Mouse (Mus musculus) lung, postnatal 0 days (tissue): ENCODE measurements at regions not wholly inside any gene's neighbourhood (a gene's known extent, or its start where the extent isn't known, plus 50 kb on each side); places are given as distances from the start of the nearest gene placed in this dataset.

ENCODE experiments used
- ATAC-seq: fragments of 200-750 bp; cut with Nextera tagmentation; 2 replicates; pipeline ENCODE4 v1.8.0; 2017; ENCODE audit warnings: moderate library complexity
- DNase-seq: peaks from one replicate; pipeline ENCODE4 v3.0.0-alpha.2; 2016; ENCODE audit warnings: low spot score
- H3K27ac ChIP-seq: fragments of 300-500 bp; sonication (generic); 2 replicates; pipeline ENCODE4 v1.5.1; 2014; ENCODE audit warnings: antibody characterized with exemption, mild to moderate bottlenecking, low read length, mixed read lengths
- H3K27me3 ChIP-seq: fragments of 300-500 bp; sonication (generic); replicated peaks from 2 replicates; pipeline ENCODE4 v1.6.1; 2014; ENCODE audit warnings: low read length, mixed read lengths; ENCODE audit not compliant: insufficient read depth
- H3K36me3 ChIP-seq: fragments of 300-500 bp; sonication (generic); 2 replicates; pipeline ENCODE4 v1.6.1; 2014; ENCODE audit warnings: low read length, mixed read lengths; ENCODE audit not compliant: insufficient read depth
- H3K4me1 ChIP-seq: fragments of 300-500 bp; sonication (generic); 2 replicates; pipeline ENCODE4 v1.6.1; 2014; ENCODE audit warnings: antibody characterized with exemption, low read depth, low read length, mixed read lengths; ENCODE audit not compliant: insufficient read depth
- H3K4me2 ChIP-seq: fragments of 300-500 bp; sonication (generic); replicated peaks from 2 replicates; pipeline ENCODE4 v1.6.1; 2014; ENCODE audit warnings: low read depth, mild to moderate bottlenecking, low read length, moderate library complexity, mixed read lengths
- H3K4me3 ChIP-seq: fragments of 300-500 bp; sonication (generic); 2 replicates; pipeline ENCODE4 v1.5.1; 2014; ENCODE audit warnings: low read depth, low read length
- H3K9ac ChIP-seq: fragments of 300-500 bp; sonication (generic); replicated peaks from 2 replicates; pipeline ENCODE4 v1.6.1; 2014; ENCODE audit warnings: low read depth, mild to moderate bottlenecking
- H3K9me3 ChIP-seq: fragments of 300-500 bp; sonication (generic); 2 replicates; pipeline ENCODE4 v1.6.1; 2016; ENCODE audit warnings: low read length, mixed read lengths
- CTCF ChIP-seq: IDR thresholded peaks from 2 replicates; pipeline ENCODE4 v1.5.1; 2016; ENCODE audit warnings: antibody characterized with exemption, mild to moderate bottlenecking
- EP300 ChIP-seq: IDR thresholded peaks from 2 replicates; pipeline ENCODE4 v1.6.1; 2016; ENCODE audit warnings: antibody characterized with exemption, mild to moderate bottlenecking, control low read depth
- WGBS: fragments of 180-500 bp; shearing (Covaris S2); extraction: QIAGEN DNeasy Blood & Tissue Kit; methylation state at CpG from one replicate; pipeline ENCODE4 v1.1.7; 2014; 5-methylcytosine and 5-hydroxymethylcytosine counted together

GRCm38 (mm10) chr7:36091132-36091531 lies 288.3 kb upstream of the Zfp507 start:
- Histone ChIP-seq H3K4me2 (no peak overlapping the region), H3K4me1 (no peaks in the 10 kb centered on the region), H3K4me3 (no peak overlapping the region), H3K27me3 (no peaks in the 10 kb centered on the region), H3K36me3 (no peaks in the 10 kb centered on the region), H3K9ac (no peak overlapping the region), H3K9me3 (no peaks in the 10 kb centered on the region), H3K27ac (no peak overlapping the region)
- ATAC-seq (no peak), DNase-seq (peak; percentile 21)
- WGBS: 24% methylated on average over 9 of the region's 9 CpGs
- TF ChIP-seq EP300 (no peak), CTCF (no peak)

DNA sequence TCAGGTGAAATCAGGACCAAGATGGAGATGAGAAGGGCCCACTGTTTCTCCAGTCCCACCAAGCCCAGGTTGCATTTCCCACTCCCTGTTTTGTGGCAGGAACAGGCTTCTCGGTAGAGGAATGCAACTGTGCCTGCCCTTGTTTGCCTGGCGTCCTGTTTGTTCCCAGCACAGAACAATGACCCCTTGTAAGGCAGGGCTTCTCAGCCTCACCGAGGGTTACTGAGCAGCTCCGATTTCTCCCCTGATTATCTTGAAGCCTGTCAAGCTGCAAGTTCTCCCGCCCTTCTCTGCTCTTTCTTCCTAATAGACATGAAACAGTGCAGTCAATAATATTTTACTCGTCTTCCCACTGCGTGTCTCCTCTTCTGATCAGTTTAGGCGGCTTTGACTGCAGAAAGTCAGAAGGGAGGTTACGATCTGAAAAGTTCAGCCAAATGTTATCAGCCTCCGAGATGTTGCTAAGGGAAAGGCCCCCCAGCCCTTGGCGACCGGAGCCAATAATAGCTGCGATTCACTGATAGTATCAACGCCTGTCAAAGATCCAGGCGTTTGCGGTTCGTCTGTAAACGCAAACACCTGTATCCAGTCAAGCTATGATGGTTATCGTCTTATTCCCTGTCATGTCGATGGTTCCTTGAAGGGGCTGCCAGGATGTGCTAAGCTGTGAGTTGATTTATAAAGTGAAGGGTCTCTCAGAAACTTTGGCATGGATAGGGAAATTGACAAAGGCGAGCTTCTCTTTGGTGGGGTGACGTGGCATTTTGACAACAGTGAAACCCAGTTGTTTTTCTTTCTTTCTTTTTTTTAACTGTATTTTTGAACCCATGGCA lies 287.7 kb upstream of the Zfp507 start:
- Histone ChIP-seq H3K36me3 (no peaks in the 10 kb centered on the region), H3K9me3 (no peaks in the 10 kb centered on the region), H3K4me2 (peak overlapping the region; percentile 30; the same call in 1 of the 2 replicates), H3K27ac (no peak overlapping the region), H3K4me3 (no peak overlapping the region), H3K27me3 (no peaks in the 10 kb centered on the region), H3K9ac (no peak overlapping the region), H3K4me1 (no peaks in the 10 kb centered on the region)
- peak; percentile 36 for DNase-seq
- TF ChIP-seq CTCF (no peak), EP300 (peak; percentile 34; the same call in 1 of the 2 replicates)
- peak; percentile 16 for ATAC-seq
- 13% methylated on average over 22 of the region's 22 CpGs for WGBS

- H3K36me3 ChIP-seq: no peaks in the 10 kb centered on the region
- H3K4me2 ChIP-seq: no peak overlapping the region
- no peak overlapping the region for H3K27ac ChIP-seq
Observed at GRCm38 (mm10) chr7:36087598-36087997, 284.8 kb upstream of the Zfp507 start.

GRCm38 (mm10) chr7:36078666-36079065 lies 275.9 kb upstream of the Zfp507 start:
- no peaks in the 10 kb centered on the region for H3K36me3 ChIP-seq
- no peaks in the 10 kb centered on the region for H3K27me3 ChIP-seq
- 31% methylated on average over 6 of the region's 6 CpGs for WGBS
- ATAC-seq (no peak), DNase-seq (no peak)
- no peak for TF ChIP-seq CTCF
- TF ChIP-seq EP300: no peak
- H3K4me2 ChIP-seq: no peak overlapping the region
- no peak overlapping the region for H3K27ac ChIP-seq
- no peaks in the 10 kb centered on the region for H3K4me1 ChIP-seq
- H3K9me3 ChIP-seq: no peaks in the 10 kb centered on the region
- no peak overlapping the region for H3K9ac ChIP-seq
- no peak overlapping the region for H3K4me3 ChIP-seq

More at GRCm38 (mm10) chr7:36087598-36087997, 284.8 kb upstream of the Zfp507 start:
- Histone ChIP-seq H3K4me3 (no peak overlapping the region), H3K4me1 (no peaks in the 10 kb centered on the region), H3K27me3 (no peaks in the 10 kb centered on the region), H3K9me3 (no peaks in the 10 kb centered on the region), H3K9ac (no peak overlapping the region)
- TF ChIP-seq EP300 (no peak), CTCF (no peak)
- 86% methylated on average over 6 of the region's 6 CpGs for WGBS
- no peak for ATAC-seq
- no peak for DNase-seq

- no peaks in the 10 kb centered on the region for H3K9me3 ChIP-seq
- H3K27ac ChIP-seq: no peak overlapping the region
- DNase-seq (no peak), ATAC-seq (no peak)
- no peak overlapping the region for H3K4me3 ChIP-seq
- WGBS: 51% methylated on average over 11 of the region's 11 CpGs
- no peak for TF ChIP-seq EP300
- TF ChIP-seq CTCF: no peak
- no peak overlapping the region for H3K4me2 ChIP-seq
- no peaks in the 10 kb centered on the region for H3K27me3 ChIP-seq
- H3K9ac ChIP-seq: no peak overlapping the region
- H3K4me1 ChIP-seq: no peaks in the 10 kb centered on the region
- H3K36me3 ChIP-seq: no peaks in the 10 kb centered on the region
Observed at GRCm38 (mm10) chr7:36078089-36078654, 275.4 kb upstream of the Zfp507 start.

- H3K36me3 ChIP-seq: no peaks in the 10 kb centered on the region
- no peak overlapping the region for H3K27ac ChIP-seq
- H3K9ac ChIP-seq: no peak overlapping the region
- H3K4me3 ChIP-seq: no peak overlapping the region
- DNase-seq: no peak
- H3K4me1 ChIP-seq: no peaks in the 10 kb centered on the region; the same call in 1 of the 2 replicates
- 45% methylated on average over 2 of the region's 2 CpGs for WGBS
- H3K4me2 ChIP-seq: no peak overlapping the region
- H3K9me3 ChIP-seq: no peaks in the 10 kb centered on the region
- no peaks in the 10 kb centered on the region for H3K27me3 ChIP-seq
- TF ChIP-seq CTCF (no peak), EP300 (no peak)
- no peak for ATAC-seq
Observed at GRCm38 (mm10) chr7:36077271-36077670, 274.5 kb upstream of the Zfp507 start.
